Mouse (Mus musculus): ENCODE data around the gene Kri1. TPM values are rescaled to one million over a fixed set of nuclear protein-coding genes. Genes with fewer than 3 reads are reported as not detected.
"Not testable (repeated sequence)": the region's sequence is repeated elsewhere in the genome, so short reads cannot be mapped to it uniquely, and the experiment has no call there.

Gene Kri1
- total RNA-seq, 2 experiments from 2014 or later, result 11.0 to 12.6 TPM

DNA sequence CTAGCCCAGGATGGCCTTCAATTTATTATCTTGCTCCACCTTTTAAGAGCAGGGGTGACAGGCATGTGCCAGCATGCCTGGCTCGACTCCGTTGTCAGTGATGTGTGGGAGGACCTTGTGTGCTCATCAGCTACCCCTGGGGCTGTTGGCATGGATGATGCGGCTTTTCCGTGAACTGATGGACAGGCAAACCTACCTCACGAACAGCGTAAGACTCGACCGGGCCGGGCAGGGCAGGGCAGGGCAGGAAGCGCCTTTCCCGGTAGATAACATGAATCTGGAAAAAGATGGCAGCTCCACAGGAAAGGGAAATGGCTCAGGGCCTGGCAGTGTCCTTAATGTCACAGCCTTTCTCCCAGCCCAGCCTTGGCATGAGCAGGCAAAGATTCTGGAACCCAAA lies 36.5 kb upstream of the Kri1 start:
- intact Hi-C loops (cut with DNase I), result no loop called here

DNA sequence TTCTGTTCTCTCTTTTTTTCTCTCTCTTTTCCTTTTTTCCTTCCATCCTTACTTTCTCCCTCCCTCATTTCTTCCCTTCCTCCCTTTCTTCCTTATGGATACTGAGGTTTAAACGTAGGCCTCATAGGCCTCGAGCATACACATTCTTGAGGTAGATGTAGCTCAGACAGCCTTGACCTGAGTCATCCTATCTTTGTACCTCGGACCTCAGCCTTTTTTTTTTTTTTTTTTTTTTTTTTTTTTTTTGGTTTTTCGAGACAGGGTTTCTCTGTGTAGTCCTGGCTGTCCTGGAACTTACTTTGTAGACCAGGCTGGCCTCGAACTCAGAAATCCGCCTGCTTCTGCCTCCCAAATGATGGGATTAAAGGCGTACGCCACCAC lies 35.1 kb upstream of the Kri1 start:
- DNase-seq; intact Hi-C loops (cut with DNase I): not testable (repeated sequence)
- peak overlapping the region; percentile 92 for H3K27ac ChIP-seq

More for the DNA sequence above, 36.5 kb upstream of the Kri1 start:
- Histone ChIP-seq H3K27ac (peak overlapping the region; percentile 92), H3K4me3 (no peak overlapping the region)
- TF ChIP-seq CTCF (IDR thresholded peaks at IDR 0.05), result no peak
- DNase-seq, result no peak

DNA sequence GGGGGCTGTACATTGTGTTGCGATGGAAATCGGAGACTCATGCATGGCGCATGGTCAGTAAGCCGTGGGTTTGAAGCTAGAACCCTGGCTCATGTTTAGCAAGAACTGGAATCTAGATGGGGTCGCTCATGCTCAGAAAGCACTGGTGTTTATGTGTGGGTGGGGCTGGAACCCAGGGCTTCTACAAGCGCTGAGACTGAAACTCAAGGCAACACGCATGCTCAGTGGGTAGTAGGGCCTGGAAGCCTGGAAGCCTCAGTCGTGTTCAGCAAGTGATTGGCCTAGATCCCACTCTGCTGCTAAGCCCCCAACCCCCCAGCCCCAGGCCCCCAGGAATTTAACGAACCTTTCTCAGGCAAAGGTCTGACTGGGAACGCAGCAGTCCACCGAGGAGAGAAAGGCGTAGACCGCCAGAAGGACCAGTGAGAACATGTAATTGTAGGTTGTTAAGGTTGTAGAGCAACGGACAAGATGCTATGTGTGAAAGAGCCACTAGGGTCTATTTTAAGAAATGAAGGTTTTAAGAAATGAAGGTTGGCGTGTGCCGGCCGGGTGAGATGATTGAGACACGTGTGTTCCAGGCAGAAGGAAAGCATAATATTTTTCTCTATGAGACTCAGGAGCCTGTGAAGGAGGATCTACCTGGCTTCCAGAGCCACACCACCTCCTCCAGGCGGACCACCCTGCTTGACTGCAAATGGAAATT lies 34.6 kb upstream of the Kri1 start:
- peak overlapping the region; percentile 92 for H3K27ac ChIP-seq
- no peak for DNase-seq
- H3K4me3 ChIP-seq, result peak overlapping the region; percentile 90
- no peak; the same call in 1 of the 2 replicates for TF ChIP-seq CTCF (IDR thresholded peaks at IDR 0.05)
- intact Hi-C loops (cut with DNase I), result no loop called here

More for the DNA sequence above, 35.1 kb upstream of the Kri1 start:
- not testable (repeated sequence) for H3K4me3 ChIP-seq

DNA sequence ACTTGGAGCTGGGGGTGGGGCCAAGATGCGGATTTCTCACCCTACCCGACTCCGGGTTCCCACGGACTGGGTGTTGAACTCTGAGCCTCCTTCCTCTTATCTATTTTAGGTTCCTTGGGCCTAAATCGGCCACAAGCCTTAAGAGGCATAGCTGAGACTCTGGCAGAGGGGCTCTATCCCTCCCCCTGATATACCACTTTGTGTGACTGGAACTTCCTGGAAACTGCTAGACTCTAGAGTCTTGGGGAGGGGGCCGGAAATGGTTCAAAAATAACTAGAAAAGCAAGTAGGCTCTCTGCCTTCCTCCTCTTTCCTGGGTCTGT lies 33.7 kb upstream of the Kri1 start:
- Histone ChIP-seq H3K4me3 (peak overlapping the region; percentile 90), H3K27ac (peak overlapping the region; percentile 92)
- TF ChIP-seq CTCF (IDR thresholded peaks at IDR 0.05), result no peak
- DNase-seq, result peak; percentile 55
- intact Hi-C loops (cut with DNase I), result loop anchor here (2.0 kb wide), 1 partner anchor 15 kb away; no protein-coding TSS in a partner anchor

DNA sequence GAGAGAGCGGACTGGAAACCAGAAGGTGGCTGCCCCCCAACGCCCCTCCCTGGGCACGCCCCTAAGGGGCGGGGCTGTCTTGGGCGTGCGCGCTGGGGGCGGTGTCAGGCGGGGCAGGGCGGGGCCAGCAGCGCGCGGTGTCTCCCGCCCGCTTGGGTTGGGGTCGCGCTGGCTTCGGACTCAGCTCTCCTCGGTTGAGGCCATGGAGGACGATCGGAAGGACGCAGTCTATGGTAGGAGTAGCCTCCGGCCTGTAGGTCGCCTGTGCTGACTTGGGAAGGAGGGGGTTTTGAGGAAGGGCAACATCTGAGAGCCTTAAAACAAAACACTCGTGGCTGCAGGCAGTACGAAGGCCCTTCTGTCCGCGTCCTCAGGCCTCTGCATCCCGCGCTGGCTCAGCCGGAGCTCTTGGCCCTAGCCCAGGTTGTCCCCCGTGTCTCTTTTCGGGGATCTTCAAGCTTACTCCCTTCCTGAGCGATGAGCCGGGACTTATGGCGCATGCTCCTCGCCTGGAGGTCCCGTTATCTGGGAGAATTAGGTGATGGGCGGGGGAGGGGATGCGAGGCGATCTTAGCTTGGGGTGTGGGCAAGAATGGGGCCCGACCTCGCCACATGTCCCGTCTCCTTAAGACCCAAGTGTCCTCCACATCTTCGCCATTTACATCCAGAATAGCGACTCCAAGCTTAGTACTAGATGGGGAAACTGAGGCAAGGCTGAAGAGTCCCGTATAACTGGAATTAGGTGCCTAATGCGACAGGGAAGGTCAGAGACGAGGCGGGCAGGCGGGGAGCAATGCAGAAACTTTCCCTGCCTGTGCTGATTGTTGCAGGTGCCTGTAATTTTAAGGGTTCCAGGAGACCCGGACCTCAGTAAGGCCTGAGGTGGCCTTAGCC lies 33.1 kb upstream of the Kri1 start, which contains the start of gene Slc44a2:
TSS of gene Slc44a2 (plus strand) at position 80 of the 894 bp plus-strand sequence.
- H3K4me3 ChIP-seq, result peak within 1 kb of the TSS; percentile 90
- intact Hi-C loops (cut with DNase I), result loop anchor here (2.0 kb wide), 1 partner anchor 16 kb away; no protein-coding TSS in a partner anchor
- peak; percentile 92 for DNase-seq
- peak within 1 kb of the TSS; percentile 92 for H3K27ac ChIP-seq
- no peak for TF ChIP-seq CTCF (IDR thresholded peaks at IDR 0.05)

DNA sequence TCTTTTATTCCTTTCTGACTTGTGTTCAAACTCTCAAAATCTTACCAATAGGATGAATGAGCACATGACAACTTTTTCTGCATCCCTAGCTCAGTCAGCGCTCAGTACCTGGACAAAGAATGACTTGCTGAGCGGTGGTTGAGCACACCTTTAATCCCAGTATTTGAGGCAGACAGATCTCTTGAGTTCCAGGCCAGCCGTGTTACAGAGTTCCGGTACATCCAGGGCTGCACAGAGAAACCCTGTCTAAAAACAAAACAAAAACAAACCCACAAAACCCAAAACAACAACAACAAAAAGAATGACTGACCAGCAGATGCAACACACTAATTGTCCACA lies 32.5 kb upstream of the Kri1 start:
- peak overlapping the region; percentile 92 for H3K27ac ChIP-seq
- peak; percentile 10; the same call in 1 of the 2 replicates for TF ChIP-seq CTCF (IDR thresholded peaks at IDR 0.05)
- no peak for DNase-seq
- intact Hi-C loops (cut with DNase I), result loop anchor here (2.0 kb wide), 1 partner anchor 17 kb away; no protein-coding TSS in a partner anchor
- peak overlapping the region; percentile 90 for H3K4me3 ChIP-seq

DNA sequence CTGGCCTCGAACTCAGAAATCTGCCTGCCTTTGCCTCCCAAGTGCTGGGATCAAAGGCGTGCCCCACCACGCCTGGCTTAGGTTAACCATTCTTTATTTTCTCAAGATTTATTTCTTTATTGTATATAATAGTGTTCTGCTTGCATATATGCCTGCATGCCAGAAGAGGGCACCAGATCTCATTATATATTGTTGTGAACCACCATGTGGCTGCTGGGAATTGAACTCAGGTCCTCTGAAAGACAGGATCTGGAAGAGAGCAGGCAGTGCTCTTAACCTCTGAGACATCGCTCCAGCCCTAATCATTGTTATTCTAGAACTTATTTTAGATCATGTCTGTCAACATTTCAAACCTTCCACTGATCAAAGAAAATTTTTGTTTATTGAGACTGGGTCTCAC lies 31.7 kb upstream of the Kri1 start:
- Histone ChIP-seq H3K27ac (no peak overlapping the region), H3K4me3 (no peak overlapping the region)
- DNase-seq, result no peak
- intact Hi-C loops (cut with DNase I), result no loop called here
- peak; percentile 28; the same call in 1 of the 2 replicates for TF ChIP-seq CTCF (IDR thresholded peaks at IDR 0.05)

DNA sequence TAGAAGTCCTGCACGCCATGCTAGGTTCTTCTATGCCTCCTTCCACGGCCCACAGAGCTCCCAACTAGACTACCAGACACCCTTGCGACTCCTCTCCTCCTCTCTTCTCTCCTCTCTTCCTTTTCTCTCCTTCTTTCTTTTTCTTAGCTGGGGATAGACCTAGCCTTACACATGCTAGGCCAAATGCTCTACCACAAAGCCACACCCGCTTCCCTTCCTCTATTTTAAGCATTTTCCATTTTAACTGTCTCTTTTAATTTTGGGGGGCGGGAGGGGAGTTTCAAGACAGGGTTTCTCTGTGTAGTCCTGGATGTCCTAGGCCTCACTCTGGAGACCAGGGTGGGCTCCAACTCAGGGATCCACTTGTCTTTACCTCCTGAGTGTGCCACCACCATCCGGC lies 31.0 kb upstream of the Kri1 start:
- Histone ChIP-seq H3K4me3 (no peak overlapping the region), H3K27ac (no peak overlapping the region)
- intact Hi-C loops (cut with DNase I), result no loop called here
- no peak for DNase-seq
- TF ChIP-seq CTCF (IDR thresholded peaks at IDR 0.05), result no peak

DNA sequence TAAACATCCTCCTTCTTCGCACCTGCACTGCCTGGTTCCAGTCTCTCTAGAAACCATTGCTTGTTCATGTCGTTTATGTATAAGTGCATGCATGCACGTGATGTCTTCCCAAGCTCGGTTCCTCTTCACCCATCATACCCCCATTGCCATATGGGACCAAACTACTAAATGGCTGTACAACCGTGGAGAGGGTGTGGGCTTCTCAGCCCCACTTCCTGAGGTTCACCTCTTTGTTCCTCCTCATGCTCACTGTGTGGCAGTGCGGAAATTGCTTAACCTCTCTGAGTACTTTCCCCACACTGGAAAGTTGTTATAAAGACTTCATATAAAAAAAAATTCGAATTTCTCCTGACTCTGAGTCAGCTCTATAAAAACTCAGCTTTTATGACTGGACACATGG lies 28.9 kb upstream of the Kri1 start:
- H3K27ac ChIP-seq, result no peak overlapping the region
- DNase-seq, result no peak
- TF ChIP-seq CTCF (IDR thresholded peaks at IDR 0.05), result no peak
- no peak overlapping the region for H3K4me3 ChIP-seq
- intact Hi-C loops (cut with DNase I), result no loop called here

DNA sequence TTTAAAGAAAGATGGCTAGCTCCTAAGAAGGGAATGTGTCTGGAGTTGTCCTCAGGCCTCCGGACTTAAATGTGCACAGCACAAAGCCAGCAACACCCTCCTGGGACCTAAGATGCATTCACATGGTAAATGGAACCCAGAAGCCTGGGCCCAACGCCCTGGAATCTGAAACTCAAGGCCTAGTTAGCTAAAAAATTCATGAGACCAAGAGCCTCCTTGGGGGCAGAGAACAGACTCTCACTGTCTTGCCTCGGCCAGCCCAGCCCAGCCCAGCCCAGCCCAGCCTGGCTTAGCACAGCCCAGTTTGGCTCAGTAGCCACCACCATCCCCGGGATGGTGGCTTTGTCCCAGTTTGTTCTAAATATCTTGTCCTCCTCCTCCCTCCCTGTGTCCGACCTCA lies 27.7 kb upstream of the Kri1 start:
- Histone ChIP-seq H3K4me3 (no peak overlapping the region), H3K27ac (peak overlapping the region; percentile 44)
- TF ChIP-seq CTCF (IDR thresholded peaks at IDR 0.05), result no peak
- peak; percentile 62 for DNase-seq
- intact Hi-C loops (cut with DNase I), result no loop called here

DNA sequence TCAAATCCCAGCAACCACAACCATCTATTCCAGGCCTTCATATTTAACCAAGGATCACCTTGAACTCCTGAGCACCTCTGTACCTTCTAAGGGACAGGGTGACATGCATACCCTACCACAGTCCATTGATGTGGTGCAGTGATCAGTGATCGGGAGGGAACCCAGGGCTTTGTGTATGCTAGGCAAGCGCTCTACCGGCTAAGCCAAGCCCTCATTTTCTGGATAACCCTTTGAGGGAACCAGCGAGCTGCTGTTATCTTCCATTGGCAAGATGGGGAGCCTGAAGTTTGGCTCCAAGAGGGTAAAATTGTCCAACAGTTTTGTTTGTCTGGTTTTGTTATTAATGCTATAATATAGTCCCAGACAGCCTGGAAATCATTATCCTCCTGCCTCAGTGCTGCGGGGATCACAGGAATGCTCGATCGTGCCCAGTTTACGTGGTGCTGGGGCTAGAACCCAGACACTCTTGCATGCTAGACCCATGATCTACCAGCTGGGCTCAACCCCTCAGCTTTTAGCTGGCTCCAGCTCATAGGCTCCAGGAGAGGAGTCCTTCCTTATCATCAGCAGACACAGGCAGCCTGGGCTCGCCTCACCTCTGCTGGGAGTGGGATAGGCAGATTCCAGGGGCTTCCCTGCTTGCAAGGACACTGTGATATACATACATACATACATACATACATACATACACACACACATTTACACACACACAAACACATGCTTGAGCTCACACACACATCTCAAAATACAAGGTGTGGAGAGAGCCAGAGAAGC lies 26.8 kb upstream of the Kri1 start:
- intact Hi-C loops (cut with DNase I), result no loop called here
- peak overlapping the region; percentile 44 for H3K27ac ChIP-seq
- DNase-seq, result no peak
- TF ChIP-seq CTCF (IDR thresholded peaks at IDR 0.05), result no peak
- H3K4me3 ChIP-seq, result no peak overlapping the region

DNA sequence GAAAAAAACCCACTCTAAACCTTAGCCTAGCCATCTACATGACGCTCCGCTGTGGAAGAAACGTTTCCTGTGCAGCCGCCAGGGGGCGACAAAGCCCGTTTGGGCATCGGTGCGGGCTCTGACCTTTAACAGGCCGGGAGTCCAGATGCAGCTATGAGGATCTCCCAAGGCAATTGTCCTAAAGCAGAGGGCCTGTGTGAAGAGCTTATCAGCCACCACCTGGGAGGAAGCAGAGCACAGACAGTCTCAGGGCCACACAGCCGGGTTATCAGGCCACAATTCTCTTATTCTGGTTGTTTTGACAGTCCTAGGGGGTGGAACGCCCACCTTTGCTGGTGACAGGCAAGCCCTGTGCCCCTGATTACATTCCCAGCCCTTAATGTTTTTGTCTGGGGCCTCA lies 25.6 kb upstream of the Kri1 start:
- Histone ChIP-seq H3K27ac (peak overlapping the region; percentile 56), H3K4me3 (no peak overlapping the region)
- TF ChIP-seq CTCF (IDR thresholded peaks at IDR 0.05), result peak; percentile 95
- intact Hi-C loops (cut with DNase I), result loop anchor here (1.0 to 2.0 kb wide), 2 partner anchors 44 to 97 kb away; partner anchors contain the start of gene Qtrt1
- DNase-seq, result peak; percentile 93
